Mouse (Mus musculus): ENCODE measurements at regions not wholly inside any gene's neighbourhood (a gene's known extent, or its start where the extent isn't known, plus 50 kb on each side); places are given as distances from the start of the nearest gene placed in this dataset.

DNA sequence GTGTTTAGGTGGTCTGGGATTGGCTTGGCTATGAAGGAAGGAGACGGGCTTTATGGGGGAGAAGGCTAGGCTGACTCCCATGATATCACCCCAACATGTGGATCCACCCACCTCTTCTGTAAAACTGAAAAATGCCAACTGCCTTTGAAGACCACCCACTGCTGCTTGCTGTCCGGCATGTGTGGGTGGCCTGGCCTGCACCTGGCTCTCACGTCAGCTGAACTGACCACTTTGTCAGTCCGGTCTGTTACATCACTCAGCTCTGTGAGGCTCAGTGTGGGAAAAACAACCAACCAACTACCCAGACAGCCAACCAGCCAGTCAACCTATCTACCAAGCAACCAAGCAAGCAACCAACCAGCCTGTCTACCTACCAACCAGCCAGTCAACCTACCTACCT lies 305.5 kb downstream of the Tbc1d1 start:
- no peak for TF ChIP-seq CTCF (IDR thresholded peaks at IDR 0.05; ENCODE audit: low read depth)
- H3K27me3 ChIP-seq (ENCODE audit: insufficient read depth, low read length): no peaks in the 10 kb centered on the region
- no peaks in the 10 kb centered on the region for H3K36me3 ChIP-seq (ENCODE audit: insufficient read depth)
- H3K27ac ChIP-seq (ENCODE audit: low read depth, low read length): no peak overlapping the region
- WGBS: 88% methylated on average over 4 of the region's 4 CpGs
- DNase-seq: no peak
- H3K4me2 ChIP-seq (ENCODE audit: low read depth): no peak overlapping the region
- H3K9ac ChIP-seq: no peak overlapping the region
- no peaks in the 10 kb centered on the region for H3K4me1 ChIP-seq (ENCODE audit: insufficient read depth)
- no peak for ATAC-seq
- no peaks in the 10 kb centered on the region for H3K9me3 ChIP-seq (ENCODE audit: low read length)
- H3K4me3 ChIP-seq (ENCODE audit: low read depth, low read length): no peak overlapping the region

DNA sequence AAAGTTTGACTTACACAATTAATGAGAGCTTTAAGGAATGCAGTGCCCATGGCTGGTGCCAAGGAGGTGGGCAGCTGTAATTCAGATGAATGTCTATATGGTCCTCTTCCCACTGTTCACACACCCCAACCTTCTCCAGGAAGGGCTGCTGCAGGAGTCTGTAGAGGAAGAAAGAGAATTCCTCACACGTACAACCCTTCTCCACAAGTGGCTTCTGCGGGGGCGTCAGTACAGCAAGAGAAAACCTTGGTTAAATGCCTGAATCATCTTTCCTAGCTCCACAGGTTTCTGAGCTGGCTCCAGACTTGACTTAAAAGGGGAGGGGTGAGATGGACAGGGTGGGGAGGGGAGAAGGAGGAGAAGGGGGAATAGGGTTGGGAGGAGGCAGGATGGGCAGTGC lies 306.3 kb downstream of the Tbc1d1 start:
- H3K4me2 ChIP-seq (ENCODE audit: low read depth): no peak overlapping the region
- H3K36me3 ChIP-seq (ENCODE audit: insufficient read depth): no peaks in the 10 kb centered on the region
- WGBS: 73% methylated on average over 3 of the region's 3 CpGs
- H3K4me3 ChIP-seq (ENCODE audit: low read depth, low read length): no peak overlapping the region
- H3K9ac ChIP-seq: no peak overlapping the region
- H3K27ac ChIP-seq (ENCODE audit: low read depth, low read length): no peak overlapping the region
- H3K27me3 ChIP-seq (ENCODE audit: insufficient read depth, low read length): no peaks in the 10 kb centered on the region
- no peak for DNase-seq
- no peaks in the 10 kb centered on the region for H3K9me3 ChIP-seq (ENCODE audit: low read length)
- no peak for TF ChIP-seq CTCF (IDR thresholded peaks at IDR 0.05; ENCODE audit: low read depth)
- H3K4me1 ChIP-seq (ENCODE audit: insufficient read depth): no peaks in the 10 kb centered on the region
- no peak for ATAC-seq

DNA sequence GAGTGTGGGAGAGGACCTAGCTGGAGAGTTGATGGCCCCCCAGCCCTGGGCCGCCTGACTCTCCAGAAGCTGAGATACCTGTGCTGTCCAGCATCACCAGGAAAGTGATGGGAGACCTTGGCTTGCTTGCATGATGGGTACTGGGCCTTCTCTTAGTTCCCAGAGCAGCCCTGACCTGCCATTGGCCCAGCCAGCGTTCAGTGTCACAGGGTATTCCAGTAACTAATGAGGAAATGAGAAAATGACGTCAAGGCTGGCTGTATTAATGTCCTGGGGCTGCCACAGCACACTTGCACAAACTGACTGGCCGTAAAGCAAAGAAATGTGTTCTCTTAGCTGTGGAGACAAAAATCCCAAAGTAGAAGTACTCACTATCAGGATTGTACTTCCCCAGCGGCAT lies 307.5 kb downstream of the Tbc1d1 start:
- H3K27me3 ChIP-seq (ENCODE audit: insufficient read depth, low read length): no peaks in the 10 kb centered on the region
- H3K36me3 ChIP-seq (ENCODE audit: insufficient read depth): no peaks in the 10 kb centered on the region
- H3K27ac ChIP-seq (ENCODE audit: low read depth, low read length): no peak overlapping the region
- no peak overlapping the region for H3K4me3 ChIP-seq (ENCODE audit: low read depth, low read length)
- H3K4me2 ChIP-seq (ENCODE audit: low read depth): no peak overlapping the region
- no peak for ATAC-seq
- no peak for TF ChIP-seq CTCF (IDR thresholded peaks at IDR 0.05; ENCODE audit: low read depth)
- H3K9ac ChIP-seq: no peak overlapping the region
- no peaks in the 10 kb centered on the region for H3K4me1 ChIP-seq (ENCODE audit: insufficient read depth)
- WGBS: 84% methylated on average over 5 of the region's 5 CpGs
- no peak for DNase-seq
- H3K9me3 ChIP-seq (ENCODE audit: low read length): no peaks in the 10 kb centered on the region

DNA sequence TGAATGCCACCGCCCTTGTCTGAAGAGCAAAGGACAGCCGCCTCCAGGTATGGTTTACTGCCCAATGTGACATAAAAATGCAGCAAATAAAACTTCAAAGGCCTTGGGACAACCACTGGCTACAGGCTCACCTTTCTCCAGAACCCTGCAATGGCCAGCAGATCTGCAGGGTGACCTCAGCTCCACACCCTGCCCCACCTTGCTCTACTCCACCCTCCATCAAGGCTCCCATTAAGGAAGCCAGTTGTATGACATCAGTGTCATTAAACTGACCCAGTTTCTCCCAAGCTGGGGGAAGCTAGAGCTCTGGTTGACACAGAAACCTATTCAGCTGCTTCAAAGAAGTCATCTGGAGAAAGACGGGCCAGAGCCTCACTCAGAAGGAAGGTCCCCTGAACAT lies 310.2 kb downstream of the Tbc1d1 start:
- Histone ChIP-seq H3K4me1 (ENCODE audit: insufficient read depth) (no peaks in the 10 kb centered on the region), H3K4me2 (ENCODE audit: low read depth) (no peak overlapping the region), H3K27ac (ENCODE audit: low read depth, low read length) (no peak overlapping the region), H3K9me3 (ENCODE audit: low read length) (no peaks in the 10 kb centered on the region), H3K9ac (no peak overlapping the region), H3K27me3 (ENCODE audit: insufficient read depth, low read length) (no peaks in the 10 kb centered on the region), H3K36me3 (ENCODE audit: insufficient read depth) (no peaks in the 10 kb centered on the region), H3K4me3 (ENCODE audit: low read depth, low read length) (no peak overlapping the region)
- no peak for TF ChIP-seq CTCF (IDR thresholded peaks at IDR 0.05; ENCODE audit: low read depth)
- 97% methylated on average over 3 of the region's 3 CpGs for WGBS
- ATAC-seq (no peak), DNase-seq (no peak)

DNA sequence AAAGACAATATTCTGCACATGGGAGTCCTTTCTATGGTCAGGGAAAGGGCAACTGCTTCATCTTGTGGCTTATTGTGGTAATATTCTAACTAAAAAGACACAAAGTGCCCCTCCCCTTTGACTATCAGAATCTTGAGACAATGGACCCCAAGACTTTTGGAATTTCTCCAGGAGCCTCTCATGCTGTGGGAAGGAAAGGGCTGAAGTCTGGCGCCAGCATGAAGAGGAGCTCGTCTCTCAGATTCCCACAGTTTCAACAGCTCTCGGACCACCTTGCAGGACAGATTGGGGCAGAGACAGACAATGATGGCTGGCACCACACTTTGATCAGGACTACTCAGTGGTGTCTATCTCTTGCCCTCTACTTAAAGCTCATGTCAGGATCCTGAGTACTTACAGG lies 311.8 kb downstream of the Tbc1d1 start:
- Histone ChIP-seq H3K4me3 (ENCODE audit: low read depth, low read length) (no peak overlapping the region), H3K27ac (ENCODE audit: low read depth, low read length) (no peak overlapping the region), H3K4me2 (ENCODE audit: low read depth) (no peak overlapping the region), H3K9me3 (ENCODE audit: low read length) (no peaks in the 10 kb centered on the region), H3K9ac (no peak overlapping the region), H3K27me3 (ENCODE audit: insufficient read depth, low read length) (no peaks in the 10 kb centered on the region), H3K4me1 (ENCODE audit: insufficient read depth) (no peaks in the 10 kb centered on the region), H3K36me3 (ENCODE audit: insufficient read depth) (no peaks in the 10 kb centered on the region)
- ATAC-seq (no peak), DNase-seq (no peak)
- no peak for TF ChIP-seq CTCF (IDR thresholded peaks at IDR 0.05; ENCODE audit: low read depth)
- WGBS: 76% methylated on average over 3 of the region's 3 CpGs

DNA sequence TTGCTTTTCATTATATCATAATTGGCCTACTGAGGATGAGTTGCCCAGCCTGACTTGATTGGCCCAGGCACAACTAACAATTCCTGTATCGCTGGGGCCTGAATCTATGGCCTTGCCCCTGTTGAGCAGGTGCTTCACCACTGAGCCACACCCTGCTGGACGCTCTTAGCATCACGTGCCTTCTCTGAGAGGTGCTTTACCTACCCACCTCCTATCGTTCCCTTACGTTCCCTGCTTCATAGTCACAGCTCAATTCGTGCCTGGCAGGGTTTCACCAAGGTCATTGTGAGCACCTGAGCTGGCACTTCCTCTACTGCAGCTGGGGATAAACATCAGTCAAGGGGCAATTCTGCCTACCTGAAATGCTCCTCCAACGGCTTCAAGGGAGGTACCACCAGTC lies 312.2 kb downstream of the Tbc1d1 start:
- no peak for TF ChIP-seq CTCF (IDR thresholded peaks at IDR 0.05; ENCODE audit: low read depth)
- H3K27me3 ChIP-seq (ENCODE audit: insufficient read depth, low read length): no peaks in the 10 kb centered on the region
- ATAC-seq (no peak), DNase-seq (no peak)
- no peaks in the 10 kb centered on the region for H3K36me3 ChIP-seq (ENCODE audit: insufficient read depth)
- H3K4me3 ChIP-seq (ENCODE audit: low read depth, low read length): no peak overlapping the region
- no peaks in the 10 kb centered on the region for H3K9me3 ChIP-seq (ENCODE audit: low read length)
- no peak overlapping the region for H3K4me2 ChIP-seq (ENCODE audit: low read depth)
- WGBS: 85% methylated on average over 7 of the region's 7 CpGs
- H3K4me1 ChIP-seq (ENCODE audit: insufficient read depth): no peaks in the 10 kb centered on the region
- no peak overlapping the region for H3K27ac ChIP-seq (ENCODE audit: low read depth, low read length)
- no peak overlapping the region for H3K9ac ChIP-seq

DNA sequence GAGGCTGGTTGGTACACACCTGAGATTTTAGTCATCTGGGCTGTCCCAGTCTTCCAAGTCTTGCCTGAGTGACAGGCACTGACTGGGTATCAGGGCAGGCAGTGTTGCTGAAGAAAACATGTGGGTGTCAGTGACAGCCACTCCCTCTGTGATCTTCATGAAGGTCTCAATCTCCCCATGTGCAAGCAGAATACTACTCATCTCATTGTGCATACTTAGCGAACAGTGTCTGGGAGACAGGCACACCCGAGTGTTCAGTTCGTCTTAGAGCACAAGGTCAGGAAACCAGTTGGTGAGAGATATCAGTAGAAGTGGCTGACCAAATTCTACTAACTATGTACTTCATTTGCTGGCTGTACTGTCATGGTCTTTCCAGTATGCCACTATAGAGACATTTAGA lies 315.9 kb downstream of the Tbc1d1 start:
- no peak for ATAC-seq
- H3K9me3 ChIP-seq (ENCODE audit: low read length): no peaks in the 10 kb centered on the region
- no peak overlapping the region for H3K9ac ChIP-seq
- no peak overlapping the region for H3K4me3 ChIP-seq (ENCODE audit: low read depth, low read length)
- WGBS: 89% methylated on average over 3 of the region's 3 CpGs
- no peak for TF ChIP-seq CTCF (IDR thresholded peaks at IDR 0.05; ENCODE audit: low read depth)
- H3K4me1 ChIP-seq (ENCODE audit: insufficient read depth): no peaks in the 10 kb centered on the region
- H3K27me3 ChIP-seq (ENCODE audit: insufficient read depth, low read length): no peaks in the 10 kb centered on the region
- DNase-seq: no peak
- no peak overlapping the region for H3K4me2 ChIP-seq (ENCODE audit: low read depth)
- no peaks in the 10 kb centered on the region for H3K36me3 ChIP-seq (ENCODE audit: insufficient read depth)
- no peak overlapping the region for H3K27ac ChIP-seq (ENCODE audit: low read depth, low read length)

DNA sequence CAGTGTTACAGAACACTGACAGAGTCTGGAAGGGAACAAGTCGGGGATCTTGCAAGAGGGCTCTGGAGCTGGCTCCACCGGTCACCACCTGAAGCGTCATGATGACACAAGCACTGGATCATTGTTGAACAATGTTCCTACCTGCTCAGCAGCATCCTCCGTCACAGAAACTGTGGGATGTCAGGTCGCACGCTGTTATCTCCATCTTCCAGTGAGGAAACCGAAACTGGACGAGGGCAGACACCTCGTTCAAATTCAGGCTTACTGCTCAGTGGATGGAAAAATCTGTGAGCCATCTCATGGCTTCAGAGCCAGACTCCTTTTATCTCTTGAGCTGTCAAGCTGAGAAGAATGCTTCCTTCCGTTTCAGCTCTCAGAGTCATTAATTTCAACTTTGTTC lies 316.3 kb downstream of the Tbc1d1 start:
- Histone ChIP-seq H3K9ac (no peak overlapping the region), H3K27me3 (ENCODE audit: insufficient read depth, low read length) (no peaks in the 10 kb centered on the region), H3K36me3 (ENCODE audit: insufficient read depth) (no peaks in the 10 kb centered on the region), H3K4me1 (ENCODE audit: insufficient read depth) (no peaks in the 10 kb centered on the region), H3K27ac (ENCODE audit: low read depth, low read length) (no peak overlapping the region), H3K4me2 (ENCODE audit: low read depth) (no peak overlapping the region), H3K4me3 (ENCODE audit: low read depth, low read length) (no peak overlapping the region), H3K9me3 (ENCODE audit: low read length) (no peaks in the 10 kb centered on the region)
- TF ChIP-seq CTCF (IDR thresholded peaks at IDR 0.05; ENCODE audit: low read depth): no peak
- WGBS: 85% methylated on average over 10 of the region's 10 CpGs
- no peak for ATAC-seq
- DNase-seq: no peak

Data from forebrain, postnatal 0 days (tissue).